Mouse (Mus musculus) limb, embryonic 15.5 days (tissue): ENCODE data around the gene Plekhm2. TPM values are rescaled to one million over a fixed set of nuclear protein-coding genes. Genes with fewer than 3 reads are reported as not detected.
A peak's percentile ranks its signal among the peaks of the same experiment; 100 is the strongest.

Experiments
- ATAC-seq: fragments of 200-750 bp; cut with Nextera tagmentation; 2 replicates; pipeline ENCODE4 v1.8.0; 2017; ENCODE audit warnings: low read depth, moderate TSS enrichment; ENCODE audit not compliant: insufficient number of reproducible peaks, low FRiP score, low TSS enrichment
- H3K27ac ChIP-seq: fragments of 300-500 bp; sonication (generic); 2 replicates; pipeline ENCODE4 v1.5.1; 2015; ENCODE audit warnings: moderate library complexity, mild to moderate bottlenecking, inconsistent platforms
- H3K27me3 ChIP-seq: fragments of 300-500 bp; sonication (generic); 2 replicates; pipeline ENCODE4 v1.6.1; 2015; ENCODE audit warnings: inconsistent platforms
- H3K36me3 ChIP-seq: fragments of 300-500 bp; sonication (generic); 2 replicates; pipeline ENCODE4 v1.6.1; 2015; ENCODE audit warnings: inconsistent platforms
- H3K4me1 ChIP-seq: fragments of 300-500 bp; sonication (generic); 2 replicates; pipeline ENCODE4 v1.6.1; 2015; ENCODE audit warnings: inconsistent platforms
- H3K4me2 ChIP-seq: fragments of 300-500 bp; sonication (generic); 2 replicates; pipeline ENCODE4 v1.6.1; 2015; ENCODE audit warnings: mild to moderate bottlenecking, inconsistent platforms
- H3K4me3 ChIP-seq: fragments of 300-500 bp; sonication (generic); 2 replicates; pipeline ENCODE4 v1.5.1; 2015; ENCODE audit warnings: mild to moderate bottlenecking, inconsistent platforms
- H3K9ac ChIP-seq: fragments of 300-500 bp; sonication (generic); 2 replicates; pipeline ENCODE4 v1.6.1; 2015; ENCODE audit warnings: inconsistent platforms
- H3K9me3 ChIP-seq: fragments of 300-500 bp; sonication (generic); 2 replicates; pipeline ENCODE4 v1.6.1; 2016; ENCODE audit warnings: inconsistent platforms
- WGBS: fragments of 180-500 bp; shearing (Covaris S2); methylation state at CpG from one replicate; pipeline ENCODE4 v1.1.7; 2015; 5-methylcytosine and 5-hydroxymethylcytosine counted together
- polyA plus RNA-seq: library from polyadenylated mRNA; unstranded; fragments of >200 nt; fragmentation: Nextera tagmentation; extraction: Ambion mirVana; gene quantifications from 2 replicates; pipeline ENCODE4 v1.2.1, GENCODE M21; 2015

Gene Plekhm2
- polyA plus RNA-seq, 1 experiment from 2014 or later, result 6.5 TPM

- no peak for ATAC-seq
- no peaks in the 10 kb centered on the region for H3K27me3 ChIP-seq
- no peak overlapping the region for H3K4me2 ChIP-seq
- peaks cover 74% of the 10 kb centered on the region for H3K36me3 ChIP-seq
- no peak overlapping the region for H3K9ac ChIP-seq
- no peaks in the 10 kb centered on the region for H3K9me3 ChIP-seq
- H3K27ac ChIP-seq, result no peak overlapping the region
- H3K4me1 ChIP-seq, result peaks cover 5% of the 10 kb centered on the region; the same call in 1 of the 2 replicates
- 90% methylated on average over 5 of the region's 5 CpGs for WGBS
- H3K4me3 ChIP-seq, result no peak overlapping the region
Measured at GRCm38 (mm10) chr4:141627502-141627901, 37.2 kb downstream of the Plekhm2 start.

- Histone ChIP-seq H3K27ac (no peak overlapping the region), H3K9ac (no peak overlapping the region), H3K4me1 (peaks cover 5% of the 10 kb centered on the region; the same call in 1 of the 2 replicates), H3K27me3 (no peaks in the 10 kb centered on the region), H3K36me3 (peaks cover 58% of the 10 kb centered on the region), H3K9me3 (no peaks in the 10 kb centered on the region), H3K4me3 (no peak overlapping the region), H3K4me2 (no peak overlapping the region)
- ATAC-seq, result no peak
- 91% methylated on average over 16 of the region's 16 CpGs for WGBS
Measured at GRCm38 (mm10) chr4:141625774-141626550, 38.7 kb downstream of the Plekhm2 start.

GRCm38 (mm10) chr4:141624983-141625773 lies 39.5 kb downstream of the Plekhm2 start:
- H3K4me2 ChIP-seq, result no peak overlapping the region
- H3K27me3 ChIP-seq, result no peaks in the 10 kb centered on the region
- 75% methylated on average over 19 of the region's 19 CpGs for WGBS
- H3K27ac ChIP-seq, result no peak overlapping the region
- no peak overlapping the region for H3K9ac ChIP-seq
- no peaks in the 10 kb centered on the region for H3K9me3 ChIP-seq
- H3K36me3 ChIP-seq, result peaks cover 51% of the 10 kb centered on the region
- no peak for ATAC-seq
- H3K4me1 ChIP-seq, result peaks cover 5% of the 10 kb centered on the region; the same call in 1 of the 2 replicates
- no peak overlapping the region for H3K4me3 ChIP-seq

- Histone ChIP-seq H3K4me1 (peaks cover 5% of the 10 kb centered on the region; the same call in 1 of the 2 replicates), H3K27me3 (no peaks in the 10 kb centered on the region), H3K36me3 (peaks cover 40% of the 10 kb centered on the region), H3K27ac (no peak overlapping the region), H3K9me3 (no peaks in the 10 kb centered on the region), H3K4me2 (no peak overlapping the region), H3K9ac (no peak overlapping the region), H3K4me3 (no peak overlapping the region)
- WGBS, result 92% methylated on average over 8 of the region's 8 CpGs
- ATAC-seq, result no peak
Measured at GRCm38 (mm10) chr4:141624134-141624533, 40.6 kb downstream of the Plekhm2 start.

GRCm38 (mm10) chr4:141623666-141624065 lies 41.0 kb downstream of the Plekhm2 start, which contains the start of gene Slc25a34:
Gene Slc25a34 (minus strand): TSS chr4:141623821.
- Histone ChIP-seq H3K4me2 (no peak within 1 kb of the TSS), H3K9ac (no peak within 1 kb of the TSS), H3K27me3 (no peaks in the 10 kb centered on the region), H3K4me1 (peaks cover 5% of the 10 kb centered on the region; the same call in 1 of the 2 replicates), H3K9me3 (no peaks in the 10 kb centered on the region), H3K36me3 (peaks cover 36% of the 10 kb centered on the region), H3K27ac (no peak within 1 kb of the TSS), H3K4me3 (no peak within 1 kb of the TSS)
- WGBS, result 46% methylated on average over 1 of the region's 1 CpGs
- no peak for ATAC-seq

GRCm38 (mm10) chr4:141623037-141623436 lies 41.7 kb downstream of the Plekhm2 start:
- ATAC-seq, result no peak
- no peaks in the 10 kb centered on the region for H3K9me3 ChIP-seq
- H3K27me3 ChIP-seq, result no peaks in the 10 kb centered on the region
- no peak overlapping the region for H3K4me2 ChIP-seq
- H3K4me1 ChIP-seq, result peaks cover 9% of the 10 kb centered on the region
- WGBS, result 86% methylated on average over 11 of the region's 11 CpGs
- peaks cover 29% of the 10 kb centered on the region for H3K36me3 ChIP-seq
- H3K9ac ChIP-seq, result no peak overlapping the region
- H3K4me3 ChIP-seq, result no peak overlapping the region
- no peak overlapping the region for H3K27ac ChIP-seq

- Histone ChIP-seq H3K4me2 (no peak overlapping the region), H3K27me3 (no peaks in the 10 kb centered on the region), H3K27ac (no peak overlapping the region), H3K36me3 (peaks cover 25% of the 10 kb centered on the region), H3K4me3 (no peak overlapping the region), H3K4me1 (peaks cover 14% of the 10 kb centered on the region), H3K9me3 (no peaks in the 10 kb centered on the region), H3K9ac (no peak overlapping the region)
- ATAC-seq, result no peak
- 76% methylated on average over 5 of the region's 5 CpGs for WGBS
Measured at GRCm38 (mm10) chr4:141622580-141622979, 42.1 kb downstream of the Plekhm2 start.

GRCm38 (mm10) chr4:141622091-141622490 lies 42.6 kb downstream of the Plekhm2 start:
- no peak overlapping the region for H3K4me3 ChIP-seq
- H3K4me1 ChIP-seq, result peaks cover 18% of the 10 kb centered on the region
- H3K4me2 ChIP-seq, result no peak overlapping the region
- H3K36me3 ChIP-seq, result peaks cover 20% of the 10 kb centered on the region
- no peaks in the 10 kb centered on the region for H3K27me3 ChIP-seq
- H3K9ac ChIP-seq, result no peak overlapping the region
- WGBS, result 77% methylated on average over 8 of the region's 8 CpGs
- H3K27ac ChIP-seq, result no peak overlapping the region
- H3K9me3 ChIP-seq, result no peaks in the 10 kb centered on the region
- no peak for ATAC-seq

- H3K27me3 ChIP-seq, result no peaks in the 10 kb centered on the region
- H3K27ac ChIP-seq, result no peak overlapping the region
- H3K4me1 ChIP-seq, result peaks cover 19% of the 10 kb centered on the region
- H3K36me3 ChIP-seq, result peaks cover 14% of the 10 kb centered on the region
- H3K4me3 ChIP-seq, result no peak overlapping the region
- ATAC-seq, result no peak
- H3K9ac ChIP-seq, result no peak overlapping the region
- no peaks in the 10 kb centered on the region for H3K9me3 ChIP-seq
- H3K4me2 ChIP-seq, result no peak overlapping the region
- 79% methylated on average over 8 of the region's 8 CpGs for WGBS
Measured at GRCm38 (mm10) chr4:141621297-141621696, 43.4 kb downstream of the Plekhm2 start.

- no peaks in the 10 kb centered on the region for H3K27me3 ChIP-seq
- H3K4me2 ChIP-seq, result no peak overlapping the region
- WGBS, result 86% methylated on average over 9 of the region's 9 CpGs
- no peak for ATAC-seq
- no peak overlapping the region for H3K9ac ChIP-seq
- no peak overlapping the region for H3K27ac ChIP-seq
- peaks cover 19% of the 10 kb centered on the region for H3K4me1 ChIP-seq
- no peaks in the 10 kb centered on the region for H3K9me3 ChIP-seq
- H3K4me3 ChIP-seq, result no peak overlapping the region
- H3K36me3 ChIP-seq, result no peaks in the 10 kb centered on the region
Measured at GRCm38 (mm10) chr4:141619299-141619883, 45.3 kb downstream of the Plekhm2 start.

GRCm38 (mm10) chr4:141618565-141619243 lies 46.0 kb downstream of the Plekhm2 start, which contains the start of gene Tmem82:
Gene Tmem82 (minus strand): TSS chr4:141618633.
- Histone ChIP-seq H3K9ac (0 out of 2 replicates have a peak within 1 kb of the TSS, but pooled peaks have one; percentile 14), H3K4me3 (peak within 1 kb of the TSS; percentile 25), H3K4me1 (peaks cover 17% of the 10 kb centered on the region), H3K27me3 (no peaks in the 10 kb centered on the region), H3K27ac (no peak within 1 kb of the TSS), H3K4me2 (peak within 1 kb of the TSS; percentile 47), H3K36me3 (no peaks in the 10 kb centered on the region), H3K9me3 (no peaks in the 10 kb centered on the region)
- ATAC-seq, result 0 out of 2 replicates have a peak, but pooled peaks have one; percentile 5
- WGBS, result 25% methylated on average over 20 of the region's 20 CpGs
